Mouse (Mus musculus) intestine, embryonic 14.5 days (tissue): ENCODE measurements around the gene Cstb. TPM values are rescaled to one million over a fixed set of nuclear protein-coding genes. Genes with fewer than 3 reads are reported as not detected.

Experiments
- ATAC-seq: fragments of 200-750 bp; cut with Nextera tagmentation; replicated peaks from 2 replicates; pipeline ENCODE4 v1.8.0; 2017; ENCODE audit warnings: low read depth, moderate number of reproducible peaks, moderate TSS enrichment, moderate library complexity; ENCODE audit not compliant: low FRiP score, low TSS enrichment
- DNase-seq: peaks from one replicate; pipeline ENCODE4 v3.0.0-alpha.2; 2018; ENCODE audit warnings: low spot score
- H3K27ac ChIP-seq: fragments of 300-500 bp; sonication (generic); 2 replicates; pipeline ENCODE4 v1.5.1; 2014; ENCODE audit warnings: low read depth, mild to moderate bottlenecking, control low read depth
- H3K27me3 ChIP-seq: fragments of 300-500 bp; sonication (generic); replicated peaks from 2 replicates; pipeline ENCODE4 v1.6.1; 2014; ENCODE audit warnings: low read length, control low read depth; ENCODE audit not compliant: control insufficient read depth, insufficient read depth
- H3K36me3 ChIP-seq: fragments of 300-500 bp; sonication (generic); 2 replicates; pipeline ENCODE4 v1.6.1; 2014; ENCODE audit warnings: low read length, control low read depth; ENCODE audit not compliant: control insufficient read depth, insufficient read depth
- H3K4me1 ChIP-seq: fragments of 300-500 bp; sonication (generic); replicated peaks from 2 replicates; pipeline ENCODE4 v1.6.1; 2014; ENCODE audit warnings: low read length, control low read depth, mixed read lengths; ENCODE audit not compliant: control insufficient read depth, insufficient read depth
- H3K4me2 ChIP-seq: fragments of 300-500 bp; sonication (generic); 2 replicates; pipeline ENCODE4 v1.6.1; 2014; ENCODE audit warnings: low read length
- H3K4me3 ChIP-seq: fragments of 300-500 bp; sonication (generic); 2 replicates; pipeline ENCODE4 v1.5.1; 2014; ENCODE audit warnings: low read depth, low read length, control low read depth, mixed read lengths
- H3K9ac ChIP-seq: fragments of 300-500 bp; sonication (generic); 2 replicates; pipeline ENCODE4 v1.6.1; 2014; ENCODE audit warnings: mild to moderate bottlenecking, low read length
- H3K9me3 ChIP-seq: fragments of 300-500 bp; sonication (generic); 2 replicates; pipeline ENCODE4 v1.6.1; 2016; ENCODE audit warnings: low read length, control low read depth; ENCODE audit not compliant: control insufficient read depth
- WGBS: fragments of 180-500 bp; shearing (Covaris S2); extraction: QIAGEN DNeasy Blood & Tissue Kit; methylation state at CpG from one replicate; pipeline ENCODE4 v1.1.7; 2014; 5-methylcytosine and 5-hydroxymethylcytosine counted together
- polyA plus RNA-seq: library from polyadenylated mRNA; unstranded; fragments of >200 nt; fragmentation: Nextera tagmentation; extraction: Ambion mirVana; gene quantifications from 2 replicates; pipeline ENCODE4 v1.2.1, GENCODE M21; 2014

Cstb gene
- polyA plus RNA-seq, 1 experiment from 2014 or later, result 258 TPM

DNA sequence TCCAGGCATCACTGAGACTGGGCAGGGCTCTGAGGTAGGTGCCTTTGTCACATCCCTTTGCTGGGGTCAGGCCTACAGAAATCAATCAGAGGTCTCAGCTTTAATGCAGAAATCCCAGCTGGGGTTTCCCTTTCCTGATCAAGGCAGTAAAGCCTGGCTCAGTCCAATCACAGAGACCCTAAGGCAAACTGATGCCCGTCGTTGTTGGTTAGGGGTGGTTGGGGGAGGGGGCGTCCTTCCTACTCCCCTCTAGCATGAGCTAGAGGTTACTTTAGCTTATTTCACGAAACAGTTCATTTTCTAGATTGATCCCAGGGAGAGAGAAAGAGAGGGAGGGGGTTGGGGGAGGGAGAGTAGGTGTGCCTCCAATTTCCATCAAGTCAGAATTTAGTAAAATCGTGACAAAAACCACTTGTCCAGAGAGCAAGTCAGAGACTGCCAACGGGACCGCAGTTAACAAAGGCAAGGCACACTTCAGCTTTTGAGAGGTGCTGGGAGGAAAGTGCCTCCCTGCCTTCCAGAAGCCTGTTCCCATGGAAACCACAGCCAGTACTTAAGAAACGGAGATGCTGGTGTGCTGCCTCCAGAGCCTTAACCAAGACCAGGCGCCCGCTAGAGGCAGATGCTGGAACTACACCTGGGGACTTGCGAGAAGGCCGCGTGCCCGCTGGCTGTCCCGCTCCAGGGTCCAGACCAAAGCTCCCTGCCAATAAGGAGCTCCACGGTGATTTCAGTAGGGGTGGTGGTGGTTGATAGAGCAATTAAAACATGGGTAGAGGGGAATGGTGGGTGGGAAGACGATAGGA, 29.4 kb upstream of the Cstb start:
- Histone ChIP-seq H3K27me3 (peaks cover 16% of the 10 kb centered on the region), H3K4me2 (no peak overlapping the region), H3K4me1 (no peaks in the 10 kb centered on the region), H3K27ac (no peak overlapping the region), H3K9me3 (no peaks in the 10 kb centered on the region), H3K9ac (no peak overlapping the region), H3K4me3 (no peak overlapping the region), H3K36me3 (peaks cover 16% of the 10 kb centered on the region)
- DNase-seq (peak; percentile 100), ATAC-seq (no peak; the same call in 1 of the 2 replicates)
- WGBS, result 8% methylated on average over 17 of the region's 17 CpGs

DNA sequence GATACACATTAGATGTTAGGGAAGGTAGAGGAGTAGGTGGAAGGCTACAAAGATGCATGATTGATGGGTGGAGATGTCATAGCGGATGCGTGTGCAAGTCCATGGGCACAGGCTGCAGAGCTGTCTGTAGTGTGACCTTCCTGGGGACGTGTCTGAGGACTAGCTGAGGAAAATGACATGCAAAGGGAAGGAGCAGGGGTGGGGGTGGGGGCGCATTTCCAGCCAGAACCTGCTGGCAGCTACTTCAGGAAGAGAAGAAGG, 28.9 kb upstream of the Cstb start:
- Histone ChIP-seq H3K4me1 (no peaks in the 10 kb centered on the region), H3K9ac (no peak overlapping the region), H3K4me2 (no peak overlapping the region), H3K27ac (no peak overlapping the region), H3K9me3 (no peaks in the 10 kb centered on the region), H3K36me3 (peaks cover 21% of the 10 kb centered on the region), H3K4me3 (no peak overlapping the region), H3K27me3 (peaks cover 11% of the 10 kb centered on the region)
- ATAC-seq (no peak), DNase-seq (no peak)
- 67% methylated on average over 4 of the region's 4 CpGs for WGBS

DNA sequence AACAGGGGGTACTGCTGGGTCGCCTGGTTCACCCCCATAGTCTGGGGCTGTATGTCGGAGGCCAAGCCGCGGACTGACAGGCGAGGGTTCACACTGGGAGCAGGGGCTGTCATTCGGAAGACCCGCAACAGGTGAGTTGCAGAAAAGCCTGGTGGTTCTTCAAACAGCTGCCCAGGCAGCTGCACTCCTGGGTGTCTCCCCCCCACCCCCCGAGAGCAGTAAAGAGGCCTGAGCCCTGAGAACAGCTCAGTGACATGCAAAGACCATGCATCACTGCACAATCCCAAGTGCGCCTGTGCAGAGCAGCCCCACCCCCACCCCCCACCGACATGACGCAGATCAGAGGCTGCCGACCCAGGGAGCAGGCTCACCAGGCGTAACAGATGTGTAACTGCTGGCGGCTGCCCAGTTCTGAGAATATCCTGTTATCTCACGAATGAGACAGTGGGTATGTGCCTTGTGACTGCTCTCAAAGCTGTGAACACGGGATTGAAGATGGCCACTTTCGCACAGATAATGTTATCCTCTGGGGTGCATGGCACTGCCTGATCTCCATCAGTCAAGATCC, 26.3 kb upstream of the Cstb start:
- DNase-seq, result no peak
- Histone ChIP-seq H3K36me3 (peaks cover 47% of the 10 kb centered on the region), H3K9me3 (no peaks in the 10 kb centered on the region), H3K27ac (no peak overlapping the region), H3K4me3 (no peak overlapping the region), H3K9ac (no peak overlapping the region), H3K4me1 (no peaks in the 10 kb centered on the region), H3K4me2 (no peak overlapping the region), H3K27me3 (no peaks in the 10 kb centered on the region)
- 0 out of 2 replicates have a peak, but pooled peaks have one; percentile 3 for ATAC-seq
- WGBS, result 49% methylated on average over 17 of the region's 17 CpGs

DNA sequence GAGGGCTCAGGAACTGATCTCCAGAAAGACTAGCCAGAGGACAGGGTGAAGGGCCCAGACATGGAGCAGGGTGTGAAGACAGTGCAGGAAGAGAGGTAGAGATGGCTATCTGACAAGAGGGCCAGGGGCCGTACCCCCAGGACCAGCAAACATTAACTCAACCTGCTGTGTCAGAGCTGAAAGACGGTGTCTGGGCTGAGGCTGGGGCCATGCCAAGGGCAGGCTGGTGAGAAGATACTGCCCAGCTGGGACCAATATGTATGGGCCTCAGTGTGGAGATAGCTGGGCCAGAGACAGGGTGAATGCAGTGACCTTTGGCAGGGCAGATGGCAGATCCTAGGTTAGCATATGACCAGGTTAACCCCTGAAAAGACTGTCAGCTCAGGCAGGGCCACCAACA, 24.3 kb upstream of the Cstb start:
- no peak overlapping the region for H3K27ac ChIP-seq
- 91% methylated on average over 2 of the region's 2 CpGs for WGBS
- no peak for DNase-seq
- no peaks in the 10 kb centered on the region for H3K4me1 ChIP-seq
- peaks cover 65% of the 10 kb centered on the region for H3K36me3 ChIP-seq
- H3K9me3 ChIP-seq, result no peaks in the 10 kb centered on the region
- H3K4me3 ChIP-seq, result no peak overlapping the region
- H3K27me3 ChIP-seq, result no peaks in the 10 kb centered on the region
- no peak overlapping the region for H3K4me2 ChIP-seq
- no peak for ATAC-seq
- H3K9ac ChIP-seq, result no peak overlapping the region

DNA sequence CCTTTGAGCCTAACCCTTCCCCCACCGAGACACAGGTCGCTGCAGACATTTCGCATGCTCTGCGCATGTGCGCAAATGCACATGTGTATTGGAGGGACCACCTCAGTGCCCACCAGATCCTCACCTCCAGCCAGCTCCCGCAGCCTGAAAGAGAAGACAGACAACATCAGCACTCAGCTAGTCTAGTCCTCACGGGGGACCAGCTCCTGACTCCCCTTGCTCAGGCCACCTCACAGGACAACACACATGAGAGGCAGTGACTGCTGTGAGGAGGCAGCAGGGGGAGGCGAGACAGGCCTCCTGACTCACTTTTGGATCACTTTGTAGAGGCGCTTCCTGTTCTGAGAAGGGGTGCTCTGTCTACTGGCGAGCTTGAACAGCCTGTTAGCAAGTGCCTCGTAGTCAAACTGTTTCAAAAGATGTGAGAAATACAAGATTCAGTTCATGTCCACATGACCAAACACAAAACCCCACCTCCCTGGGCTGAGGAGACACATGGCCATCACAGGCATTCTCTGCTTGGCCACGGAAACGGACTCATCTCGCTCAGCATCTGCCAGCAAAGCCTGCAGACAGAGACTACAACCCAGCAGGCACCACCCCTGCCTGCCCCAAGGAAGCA, 23.1 kb upstream of the Cstb start:
- peaks cover 78% of the 10 kb centered on the region for H3K36me3 ChIP-seq
- no peak overlapping the region for H3K27ac ChIP-seq
- no peak overlapping the region for H3K4me3 ChIP-seq
- ATAC-seq (no peak), DNase-seq (no peak)
- H3K9ac ChIP-seq, result no peak overlapping the region
- no peaks in the 10 kb centered on the region for H3K27me3 ChIP-seq
- no peak overlapping the region for H3K4me2 ChIP-seq
- 92% methylated on average over 14 of the region's 14 CpGs for whole genome bisulfite sequencing
- no peaks in the 10 kb centered on the region for H3K4me1 ChIP-seq
- no peaks in the 10 kb centered on the region for H3K9me3 ChIP-seq

DNA sequence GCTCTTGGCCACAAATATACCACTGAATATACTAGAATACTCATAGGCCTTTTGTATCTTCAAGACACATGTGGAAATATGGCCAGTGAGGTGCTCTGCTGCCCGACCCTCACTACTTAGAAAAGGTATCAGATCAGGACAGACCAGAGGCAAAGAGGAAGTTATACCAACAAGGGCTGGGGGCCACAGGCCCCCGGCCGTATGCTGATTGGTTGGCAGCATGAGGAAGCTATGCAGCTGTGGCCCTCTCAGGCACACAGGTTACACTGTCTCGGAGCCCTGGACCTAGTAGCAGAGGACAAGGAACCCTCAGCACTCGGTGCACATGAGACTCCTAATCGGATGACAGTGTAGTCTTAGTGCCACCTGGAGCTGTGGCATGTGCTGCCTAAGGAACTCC, 19.3 kb upstream of the Cstb start:
- Histone ChIP-seq H3K9ac (no peak overlapping the region), H3K27ac (no peak overlapping the region), H3K4me1 (no peaks in the 10 kb centered on the region), H3K27me3 (no peaks in the 10 kb centered on the region), H3K36me3 (peaks cover 96% of the 10 kb centered on the region), H3K4me3 (no peak overlapping the region), H3K4me2 (no peak overlapping the region), H3K9me3 (no peaks in the 10 kb centered on the region)
- DNase-seq (no peak), ATAC-seq (no peak)
- WGBS, result 88% methylated on average over 6 of the region's 6 CpGs

DNA sequence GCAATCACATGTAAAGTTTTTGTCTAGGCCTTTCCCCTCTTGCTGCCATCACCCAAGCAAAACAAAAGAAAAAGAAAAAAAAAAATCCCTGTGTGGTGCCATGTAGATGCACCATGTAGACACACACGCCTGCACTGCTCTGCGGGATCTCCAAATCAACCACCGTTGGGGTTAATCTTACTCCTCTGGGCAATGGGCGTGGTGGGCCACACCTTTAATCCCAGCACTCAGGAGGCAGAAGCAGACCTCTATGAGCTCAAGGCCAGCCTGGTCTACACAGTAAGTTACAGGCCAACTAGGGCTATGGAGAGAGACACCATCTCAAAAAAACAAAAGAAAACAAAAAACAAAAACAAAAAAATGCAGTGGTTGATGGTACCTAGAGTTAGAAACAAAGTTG, 18.3 kb upstream of the Cstb start:
- H3K4me1 ChIP-seq, result peaks cover 6% of the 10 kb centered on the region; the same call in 1 of the 2 replicates
- no peaks in the 10 kb centered on the region for H3K27me3 ChIP-seq
- no peaks in the 10 kb centered on the region for H3K9me3 ChIP-seq
- no peak overlapping the region for H3K4me2 ChIP-seq
- no peak overlapping the region for H3K27ac ChIP-seq
- WGBS, result 92% methylated on average over 4 of the region's 4 CpGs
- no peak overlapping the region for H3K9ac ChIP-seq
- DNase-seq (no peak), ATAC-seq (no peak)
- H3K36me3 ChIP-seq, result peaks cover 86% of the 10 kb centered on the region
- no peak overlapping the region for H3K4me3 ChIP-seq

DNA sequence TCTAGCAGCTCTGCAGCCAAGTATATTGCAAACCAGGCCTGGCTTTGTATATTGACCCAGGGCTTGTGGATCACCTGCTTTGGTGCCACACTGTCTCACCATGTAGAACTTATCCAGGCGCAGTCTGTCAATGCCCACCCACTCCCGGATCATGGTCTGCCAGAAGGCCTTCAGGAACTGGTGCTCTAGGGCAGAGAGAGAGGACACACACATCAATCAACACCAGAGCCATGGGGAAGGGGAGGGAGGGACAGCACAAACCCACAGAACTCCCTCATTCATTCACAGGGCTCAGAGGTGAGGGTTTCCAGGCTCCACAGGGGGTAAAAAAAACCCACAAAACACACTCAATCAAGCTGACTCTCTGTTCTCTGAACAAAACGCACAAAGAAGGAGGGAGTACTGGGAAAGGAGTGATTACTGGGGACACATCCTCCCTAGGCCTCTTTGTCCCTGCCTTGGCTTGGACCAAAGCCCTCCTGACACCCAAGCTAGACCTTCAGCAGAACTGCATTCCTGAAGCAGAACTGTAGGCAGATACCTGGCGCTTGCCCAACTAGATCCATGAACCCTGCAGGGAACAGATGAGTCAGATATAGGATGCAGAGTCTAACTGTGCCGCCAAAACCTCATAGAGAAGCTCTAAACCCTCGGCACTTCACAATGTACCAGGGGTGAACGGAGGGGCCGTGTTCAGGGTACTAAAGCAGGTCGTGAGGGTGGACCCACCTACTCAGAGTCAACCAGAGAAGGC, 16.3 kb upstream of the Cstb start:
- ATAC-seq, result no peak
- H3K27me3 ChIP-seq, result no peaks in the 10 kb centered on the region

More for the DNA sequence above, 16.3 kb upstream of the Cstb start:
- WGBS, result 90% methylated on average over 9 of the region's 9 CpGs
- Histone ChIP-seq H3K9me3 (no peaks in the 10 kb centered on the region), H3K36me3 (peaks cover 65% of the 10 kb centered on the region), H3K27ac (no peak overlapping the region), H3K4me1 (peaks cover 11% of the 10 kb centered on the region), H3K9ac (no peak overlapping the region), H3K4me3 (no peak overlapping the region), H3K4me2 (no peak overlapping the region)
- no peak for DNase-seq
